Mouse (Mus musculus): Measurements from ENCODE around the gene Tspan6. TPM values are rescaled to one million over a fixed set of nuclear protein-coding genes. Genes with fewer than 3 reads are reported as not detected.

The Tspan6 gene
- polyA plus RNA-seq, 1 experiment from 2014 or later, result 218 TPM

- H3K4me1 ChIP-seq (replicated peaks; ENCODE audit: control insufficient read depth, insufficient read depth, low read length), result no peaks in the 10 kb centered on the region
- no peaks in the 10 kb centered on the region for H3K9me3 ChIP-seq (ENCODE audit: control insufficient read depth, low read length)
- DNase-seq (ENCODE audit: low spot score) (no peak), ATAC-seq (replicated peaks; ENCODE audit: low FRiP score) (no peak)
- no peak overlapping the region for H3K27ac ChIP-seq (ENCODE audit: low read depth, low read length)
- peaks cover 2% of the 10 kb centered on the region for H3K27me3 ChIP-seq (ENCODE audit: control insufficient read depth, insufficient read depth, low read length)
- WGBS, result 85% methylated on average over 3 of the region's 3 CpGs
- H3K36me3 ChIP-seq (ENCODE audit: control insufficient read depth, insufficient read depth, low read length), result no peaks in the 10 kb centered on the region
- no peak overlapping the region for H3K4me3 ChIP-seq (ENCODE audit: low read depth, low read length)
- no peak overlapping the region for H3K4me2 ChIP-seq (ENCODE audit: low read depth, low read length, severe bottlenecking)
- no peak overlapping the region for H3K9ac ChIP-seq (ENCODE audit: low read length)
Observed at GRCm38 (mm10) chrX:133913006-133913405, 14.8 kb upstream of the Tspan6 start.

GRCm38 (mm10) chrX:133911397-133912103 is 13.3 kb upstream of the Tspan6 start:
- DNase-seq (ENCODE audit: low spot score), result no peak
- no peaks in the 10 kb centered on the region for H3K36me3 ChIP-seq (ENCODE audit: control insufficient read depth, insufficient read depth, low read length)
- no peak for ATAC-seq (replicated peaks; ENCODE audit: low FRiP score)
- no peak overlapping the region for H3K4me3 ChIP-seq (ENCODE audit: low read depth, low read length)
- H3K9me3 ChIP-seq (ENCODE audit: control insufficient read depth, low read length), result no peaks in the 10 kb centered on the region
- H3K4me2 ChIP-seq (ENCODE audit: low read depth, low read length, severe bottlenecking), result no peak overlapping the region
- H3K27me3 ChIP-seq (ENCODE audit: control insufficient read depth, insufficient read depth, low read length), result peaks cover 2% of the 10 kb centered on the region; the same call in 1 of the 2 replicates
- 29% methylated on average over 10 of the region's 10 CpGs for WGBS
- no peak overlapping the region for H3K27ac ChIP-seq (ENCODE audit: low read depth, low read length)
- no peak overlapping the region for H3K9ac ChIP-seq (ENCODE audit: low read length)
- H3K4me1 ChIP-seq (replicated peaks; ENCODE audit: control insufficient read depth, insufficient read depth, low read length), result no peaks in the 10 kb centered on the region

DNA sequence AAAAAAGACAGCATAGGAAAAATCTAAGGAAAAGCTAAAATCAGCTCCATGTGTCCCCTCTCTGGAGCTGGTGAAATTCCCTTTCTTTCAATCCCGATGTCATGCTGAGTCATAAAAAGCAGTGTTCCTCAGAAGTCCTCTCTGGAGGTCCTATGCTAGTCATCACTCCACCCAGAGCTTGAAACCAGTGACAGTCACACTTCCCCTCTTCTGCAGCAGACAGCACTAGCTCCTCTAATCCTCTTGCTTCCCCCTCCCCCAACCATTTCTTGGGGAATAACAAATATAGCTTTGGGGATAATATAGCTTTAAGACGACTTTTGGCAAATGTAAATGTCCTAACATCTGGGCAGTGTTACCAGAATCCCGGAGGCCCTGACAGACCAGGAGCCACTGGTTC is 10.0 kb upstream of the Tspan6 start, which contains the start of gene Srpx2:
Srpx2 (plus strand) TSS at position 166 of the 400 bp plus-strand sequence.
- 50% methylated on average over 3 of the region's 3 CpGs for WGBS
- Histone ChIP-seq H3K4me3 (ENCODE audit: low read depth, low read length) (no peak within 1 kb of the TSS), H3K4me1 (replicated peaks; ENCODE audit: control insufficient read depth, insufficient read depth, low read length) (no peaks in the 10 kb centered on the region), H3K9me3 (ENCODE audit: control insufficient read depth, low read length) (no peaks in the 10 kb centered on the region), H3K27me3 (ENCODE audit: control insufficient read depth, insufficient read depth, low read length) (no peaks in the 10 kb centered on the region), H3K9ac (ENCODE audit: low read length) (no peak within 1 kb of the TSS), H3K27ac (ENCODE audit: low read depth, low read length) (no peak within 1 kb of the TSS), H3K36me3 (ENCODE audit: control insufficient read depth, insufficient read depth, low read length) (no peaks in the 10 kb centered on the region), H3K4me2 (ENCODE audit: low read depth, low read length, severe bottlenecking) (no peak within 1 kb of the TSS)
- DNase-seq (ENCODE audit: low spot score) (no peak), ATAC-seq (replicated peaks; ENCODE audit: low FRiP score) (no peak)

- no peaks in the 10 kb centered on the region for H3K9me3 ChIP-seq (ENCODE audit: control insufficient read depth, low read length)
- no peak for ATAC-seq (replicated peaks; ENCODE audit: low FRiP score)
- no peaks in the 10 kb centered on the region for H3K27me3 ChIP-seq (ENCODE audit: control insufficient read depth, insufficient read depth, low read length)
- no peak overlapping the region for H3K27ac ChIP-seq (ENCODE audit: low read depth, low read length)
- WGBS, result 93% methylated on average over 5 of the region's 5 CpGs
- no peak overlapping the region for H3K9ac ChIP-seq (ENCODE audit: low read length)
- no peak overlapping the region for H3K4me3 ChIP-seq (ENCODE audit: low read depth, low read length)
- no peak for DNase-seq (ENCODE audit: low spot score)
- no peaks in the 10 kb centered on the region for H3K36me3 ChIP-seq (ENCODE audit: control insufficient read depth, insufficient read depth, low read length)
- H3K4me2 ChIP-seq (ENCODE audit: low read depth, low read length, severe bottlenecking), result no peak overlapping the region
- no peaks in the 10 kb centered on the region for H3K4me1 ChIP-seq (replicated peaks; ENCODE audit: control insufficient read depth, insufficient read depth, low read length)
Observed at GRCm38 (mm10) chrX:133888111-133888510, 10.1 kb downstream of the Tspan6 start.

DNA sequence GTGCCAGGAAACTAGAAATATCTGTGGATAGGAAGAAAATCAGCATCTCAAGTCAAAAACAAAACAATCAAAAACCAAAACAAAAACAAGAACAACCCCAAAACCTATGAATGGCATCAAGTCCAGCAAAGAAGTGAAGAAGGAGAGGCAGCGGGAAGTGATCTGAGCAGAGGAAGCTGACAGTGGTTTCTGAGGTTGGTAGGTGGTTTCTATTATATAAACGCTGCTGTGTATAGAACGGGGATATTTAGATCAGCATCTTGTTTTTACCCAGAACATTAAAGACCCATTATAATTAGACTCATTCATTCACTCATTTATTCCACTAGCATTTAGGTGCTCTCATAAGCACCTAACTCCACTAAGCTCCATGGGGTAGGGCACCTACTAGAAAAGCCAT is 10.9 kb downstream of the Tspan6 start:
- DNase-seq (ENCODE audit: low spot score) (no peak), ATAC-seq (replicated peaks; ENCODE audit: low FRiP score) (no peak)
- Histone ChIP-seq H3K27me3 (ENCODE audit: control insufficient read depth, insufficient read depth, low read length) (no peaks in the 10 kb centered on the region), H3K36me3 (ENCODE audit: control insufficient read depth, insufficient read depth, low read length) (no peaks in the 10 kb centered on the region), H3K9me3 (ENCODE audit: control insufficient read depth, low read length) (no peaks in the 10 kb centered on the region), H3K4me3 (ENCODE audit: low read depth, low read length) (no peak overlapping the region), H3K27ac (ENCODE audit: low read depth, low read length) (no peak overlapping the region), H3K4me2 (ENCODE audit: low read depth, low read length, severe bottlenecking) (no peak overlapping the region), H3K4me1 (replicated peaks; ENCODE audit: control insufficient read depth, insufficient read depth, low read length) (no peaks in the 10 kb centered on the region), H3K9ac (ENCODE audit: low read length) (no peak overlapping the region)
- WGBS, result 94% methylated on average over 3 of the region's 3 CpGs

GRCm38 (mm10) chrX:133869743-133870142 is 28.5 kb downstream of the Tspan6 start:
- ATAC-seq (replicated peaks; ENCODE audit: low FRiP score) (no peak), DNase-seq (ENCODE audit: low spot score) (no peak)
- 89% methylated on average over 6 of the region's 6 CpGs for WGBS
- Histone ChIP-seq H3K9me3 (ENCODE audit: control insufficient read depth, low read length) (no peaks in the 10 kb centered on the region), H3K4me3 (ENCODE audit: low read depth, low read length) (no peak overlapping the region), H3K36me3 (ENCODE audit: control insufficient read depth, insufficient read depth, low read length) (no peaks in the 10 kb centered on the region), H3K4me1 (replicated peaks; ENCODE audit: control insufficient read depth, insufficient read depth, low read length) (no peaks in the 10 kb centered on the region), H3K9ac (ENCODE audit: low read length) (no peak overlapping the region), H3K27me3 (ENCODE audit: control insufficient read depth, insufficient read depth, low read length) (no peaks in the 10 kb centered on the region), H3K27ac (ENCODE audit: low read depth, low read length) (no peak overlapping the region), H3K4me2 (ENCODE audit: low read depth, low read length, severe bottlenecking) (no peak overlapping the region)

DNA sequence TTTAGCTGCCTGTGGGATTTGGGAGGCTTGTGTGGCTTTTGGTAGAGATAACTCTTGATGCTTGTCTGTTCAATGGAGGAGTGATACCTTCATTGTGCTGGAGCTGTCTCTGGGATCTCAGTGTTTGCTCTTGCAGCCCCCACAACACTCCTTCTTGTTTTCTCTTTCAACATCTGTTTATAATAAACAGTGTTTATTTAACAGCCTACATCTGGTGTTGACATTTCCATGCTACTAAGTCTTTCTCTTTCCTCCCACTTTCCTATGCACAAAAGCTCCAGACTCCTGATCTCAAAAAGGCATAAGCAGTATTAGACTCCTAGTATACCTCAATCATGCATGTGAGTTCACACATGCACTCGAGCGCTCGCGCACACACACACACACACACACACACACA is 44.6 kb downstream of the Tspan6 start:
- Histone ChIP-seq H3K4me1 (replicated peaks; ENCODE audit: control insufficient read depth, insufficient read depth, low read length) (no peaks in the 10 kb centered on the region), H3K4me2 (ENCODE audit: low read depth, low read length, severe bottlenecking) (no peak overlapping the region), H3K27ac (ENCODE audit: low read depth, low read length) (no peak overlapping the region), H3K4me3 (ENCODE audit: low read depth, low read length) (no peak overlapping the region), H3K36me3 (ENCODE audit: control insufficient read depth, insufficient read depth, low read length) (no peaks in the 10 kb centered on the region), H3K9ac (ENCODE audit: low read length) (no peak overlapping the region), H3K27me3 (ENCODE audit: control insufficient read depth, insufficient read depth, low read length) (no peaks in the 10 kb centered on the region; the same call in 1 of the 2 replicates), H3K9me3 (ENCODE audit: control insufficient read depth, low read length) (no peaks in the 10 kb centered on the region)
- WGBS, result 94% methylated on average over 4 of the region's 4 CpGs
- ATAC-seq (replicated peaks; ENCODE audit: low FRiP score), result no peak
- DNase-seq (ENCODE audit: low spot score), result no peak

DNA sequence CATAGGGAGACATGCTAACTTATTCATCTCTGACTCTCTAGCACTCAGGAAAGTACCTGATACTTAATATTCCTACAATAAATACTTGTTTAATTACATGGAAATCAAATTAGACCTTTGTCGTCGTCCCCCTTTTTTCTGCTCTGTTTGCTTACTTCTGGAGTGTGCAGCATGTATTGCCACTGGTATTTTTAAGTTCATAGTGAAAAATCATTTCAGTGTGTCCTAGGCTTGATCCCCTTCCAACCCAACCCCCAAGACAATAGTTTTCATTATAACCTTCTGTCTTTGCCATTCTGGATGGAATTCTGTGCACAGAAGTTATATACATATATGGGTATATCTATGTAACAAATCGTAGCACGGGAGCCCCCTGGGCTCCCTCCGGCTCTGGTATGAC is 47.5 kb downstream of the Tspan6 start, which contains the start of gene Tnmd:
Tnmd (plus strand) TSS at position 301 of the 400 bp plus-strand sequence.
- Histone ChIP-seq H3K9ac (ENCODE audit: low read length) (no peak within 1 kb of the TSS), H3K4me3 (ENCODE audit: low read depth, low read length) (no peak within 1 kb of the TSS), H3K27me3 (ENCODE audit: control insufficient read depth, insufficient read depth, low read length) (no peaks in the 10 kb centered on the region), H3K9me3 (ENCODE audit: control insufficient read depth, low read length) (no peaks in the 10 kb centered on the region), H3K4me2 (ENCODE audit: low read depth, low read length, severe bottlenecking) (no peak within 1 kb of the TSS), H3K27ac (ENCODE audit: low read depth, low read length) (no peak within 1 kb of the TSS), H3K4me1 (replicated peaks; ENCODE audit: control insufficient read depth, insufficient read depth, low read length) (no peaks in the 10 kb centered on the region), H3K36me3 (ENCODE audit: control insufficient read depth, insufficient read depth, low read length) (no peaks in the 10 kb centered on the region)
- DNase-seq (ENCODE audit: low spot score) (no peak), ATAC-seq (replicated peaks; ENCODE audit: low FRiP score) (no peak)
- WGBS, result 86% methylated on average over 5 of the region's 5 CpGs
